Mouse (Mus musculus) MEL (cell line): ENCODE measurements around the gene Scfd2. TPM values are rescaled to one million over a fixed set of nuclear protein-coding genes. Genes with fewer than 3 reads are reported as not detected.

ENCODE experiments used
- DNase-seq: peaks from one replicate; pipeline ENCODE4 v3.0.0; 2011; ENCODE audit warnings: low read depth, low spot score
- H3K27ac ChIP-seq: 2 replicates; pipeline ENCODE4 v1.5.1; 2012; ENCODE audit warnings: low read depth, mild to moderate bottlenecking, control low read depth, low read length, moderate library complexity; ENCODE audit not compliant: control insufficient read depth
- H3K27me3 ChIP-seq, 2 experiments: fragments of 150-350 bp in 1 of 2; sonication (generic) in 1 of 2; 2 replicates each; pipeline ENCODE4 v1.6.1; 2012; ENCODE audit warnings: low read length in 2 of 2, mild to moderate bottlenecking in 2 of 2, improper control_type of control experiment in 1 of 2, moderate library complexity in 1 of 2; ENCODE audit not compliant: insufficient read depth in 2 of 2, control insufficient read depth in 1 of 2
- H3K36me3 ChIP-seq, 2 experiments: 2 replicates each; pipeline ENCODE4 v1.6.1; 2012 to 2014; ENCODE audit warnings: low read length in 2 of 2, improper control_type of control experiment in 1 of 2, inconsistent platforms in 1 of 2, mild to moderate bottlenecking in 1 of 2; ENCODE audit not compliant: insufficient read depth in 2 of 2, control insufficient read depth in 1 of 2
- H3K4me1 ChIP-seq, 2 experiments: fragments of 150-350 bp in 1 of 2; sonication (generic) in 1 of 2; 2 replicates each; pipeline ENCODE4 v1.6.1; 2012; ENCODE audit warnings: low read length in 2 of 2, improper control_type of control experiment in 1 of 2, mild to moderate bottlenecking in 1 of 2; ENCODE audit not compliant: insufficient read depth in 2 of 2, control insufficient read depth in 1 of 2
- H3K4me3 ChIP-seq, 2 experiments: fragments of 150-350 bp in 1 of 2; sonication (generic) in 1 of 2; 2 replicates each; pipeline ENCODE4 v1.5.1; 2012; ENCODE audit warnings: low read depth in 2 of 2, low read length in 2 of 2, mild to moderate bottlenecking in 2 of 2, moderate library complexity in 2 of 2, control low read depth in 1 of 2, improper control_type of control experiment in 1 of 2; ENCODE audit not compliant: control insufficient read depth in 1 of 2, insufficient read depth in 1 of 2
- H3K79me2 ChIP-seq: 2 replicates; pipeline ENCODE4 v1.6.1; 2012; ENCODE audit warnings: mild to moderate bottlenecking, low read length, moderate library complexity; ENCODE audit not compliant: control insufficient read depth, poor library complexity, insufficient read depth
- H3K9ac ChIP-seq: 2 replicates; pipeline ENCODE4 v1.6.1; 2012; ENCODE audit warnings: low read depth, mild to moderate bottlenecking, control low read depth, low read length, moderate library complexity; ENCODE audit not compliant: control insufficient read depth, poor library complexity, severe bottlenecking
- H3K9me3 ChIP-seq: fragments of 150-350 bp; sonication (generic); replicated peaks from 2 replicates; pipeline ENCODE4 v1.6.1; 2012; ENCODE audit warnings: mild to moderate bottlenecking, low read length, improper control_type of control experiment, moderate library complexity; ENCODE audit not compliant: insufficient read depth
- CHD2 ChIP-seq: IDR thresholded peaks from 2 replicates; pipeline ENCODE4 v1.6.1; 2011; ENCODE audit warnings: low read length, improper control_type of control experiment
- CTCF ChIP-seq, 3 experiments: IDR thresholded peaks in 2 of 3; conservative IDR thresholded peaks in 1 of 3; 2 replicates each; pipeline ENCODE4 v1.5.1; 2011 to 2012; ENCODE audit warnings: low read length in 3 of 3, low read depth in 2 of 3, mild to moderate bottlenecking in 2 of 3, improper control_type of control experiment in 1 of 3, inconsistent platforms in 1 of 3, mixed read lengths in 1 of 3, moderate library complexity in 1 of 3; ENCODE audit not compliant: control insufficient read depth in 1 of 3, insufficient read depth in 1 of 3, poor library complexity in 1 of 3, severe bottlenecking in 1 of 3
- E2F4 ChIP-seq: IDR thresholded peaks from 2 replicates; pipeline ENCODE4 v1.6.1; 2011; ENCODE audit warnings: low read depth, low read length, improper control_type of control experiment, borderline replicate concordance
- EP300 ChIP-seq, 2 experiments: IDR thresholded peaks; 2 replicates each; pipeline ENCODE4 v1.6.1; 2011; ENCODE audit warnings: improper control_type of control experiment in 2 of 2, low read length in 2 of 2, low read depth in 1 of 2, mild to moderate bottlenecking in 1 of 2
- GABPA ChIP-seq: IDR thresholded peaks from 2 replicates; pipeline ENCODE4 v1.6.1; 2012; ENCODE audit warnings: low read depth, mild to moderate bottlenecking, inconsistent platforms, low read length, improper control_type of control experiment, moderate library complexity
- GATA1 ChIP-seq: IDR thresholded peaks from 2 replicates; pipeline ENCODE4 v1.6.1; 2011; ENCODE audit warnings: low read depth, low read length, improper control_type of control experiment
- HCFC1 ChIP-seq: IDR thresholded peaks from 2 replicates; pipeline ENCODE4 v1.6.1; 2012; ENCODE audit warnings: low read depth, mild to moderate bottlenecking, inconsistent platforms, low read length, improper control_type of control experiment, moderate library complexity
- KAT2A ChIP-seq: conservative IDR thresholded peaks from 2 replicates; pipeline ENCODE4 v1.6.1; 2012; ENCODE audit warnings: low read depth, low read length, improper control_type of control experiment, inconsistent platforms
- MAZ ChIP-seq: IDR thresholded peaks from 2 replicates; pipeline ENCODE4 v1.6.1; 2012; ENCODE audit warnings: low read depth, mild to moderate bottlenecking, inconsistent platforms, low read length, improper control_type of control experiment
- MEF2A ChIP-seq: IDR thresholded peaks from 2 replicates; pipeline ENCODE4 v1.6.1; 2014; ENCODE audit warnings: low read depth, mild to moderate bottlenecking, inconsistent platforms, low read length, improper control_type of control experiment; ENCODE audit not compliant: poor library complexity, insufficient replicate concordance, severe bottlenecking; ENCODE audit errors: extremely low read depth
- MXI1 ChIP-seq: IDR thresholded peaks from 2 replicates; pipeline ENCODE4 v1.6.1; 2011; ENCODE audit warnings: mild to moderate bottlenecking, low read depth, low read length, improper control_type of control experiment
- MYB ChIP-seq: IDR thresholded peaks from 2 replicates; pipeline ENCODE4 v1.6.1; 2011; ENCODE audit warnings: mild to moderate bottlenecking, low read depth, low read length, improper control_type of control experiment
- MYC ChIP-seq: IDR thresholded peaks from 2 replicates; pipeline ENCODE4 v1.6.1; 2011; ENCODE audit warnings: low read depth, mild to moderate bottlenecking, low read length, improper control_type of control experiment, moderate library complexity
- NRF1 ChIP-seq: IDR thresholded peaks from 2 replicates; pipeline ENCODE4 v1.6.1; 2014; ENCODE audit warnings: low read depth, mild to moderate bottlenecking, inconsistent platforms, low read length, improper control_type of control experiment, moderate library complexity; ENCODE audit not compliant: poor library complexity, insufficient read depth, severe bottlenecking
- RAD21 ChIP-seq: IDR thresholded peaks from 2 replicates; pipeline ENCODE4 v1.6.1; 2011; ENCODE audit warnings: mild to moderate bottlenecking, low read depth, low read length, improper control_type of control experiment
- TAL1 ChIP-seq: IDR thresholded peaks from 2 replicates; pipeline ENCODE4 v1.6.1; 2012; ENCODE audit warnings: mild to moderate bottlenecking, inconsistent platforms, low read length, moderate library complexity, mixed read lengths
- TCF12 ChIP-seq: IDR thresholded peaks from 2 replicates; pipeline ENCODE4 v1.6.1; 2014; ENCODE audit warnings: low read depth, mild to moderate bottlenecking, inconsistent platforms, low read length, improper control_type of control experiment, moderate library complexity
- UBTF ChIP-seq: IDR thresholded peaks from 2 replicates; pipeline ENCODE4 v1.6.1; 2012; ENCODE audit warnings: low read depth, mild to moderate bottlenecking, inconsistent platforms, low read length, improper control_type of control experiment, moderate library complexity, borderline replicate concordance; ENCODE audit not compliant: insufficient read depth
- ZKSCAN1 ChIP-seq: IDR thresholded peaks from 2 replicates; pipeline ENCODE4 v1.6.1; 2012; ENCODE audit warnings: low read depth, mild to moderate bottlenecking, inconsistent platforms, low read length, improper control_type of control experiment, moderate library complexity
- ZNF384 ChIP-seq: IDR thresholded peaks from 2 replicates; pipeline ENCODE4 v1.6.1; 2012; ENCODE audit warnings: low read depth, mild to moderate bottlenecking, inconsistent platforms, low read length, improper control_type of control experiment
- polyA plus RNA-seq, 2 experiments: library from polyadenylated mRNA; stranded (reverse) in 1 of 2; unstranded in 1 of 2; fragments of >175 nt in 1 of 2; fragments of >200 nt in 1 of 2; gene quantifications; 2 replicates each; pipeline versions ENCODE4 v1.2.1 to v1.2.4; 2012; ENCODE audit warnings: low replicate concordance in 2 of 2, low read depth in 1 of 2; ENCODE audit not compliant: insufficient read length in 2 of 2, insufficient read depth in 1 of 2, missing spikeins in 1 of 2
- total RNA-seq: library from RNA; depleted of rRNA; stranded (reverse); fragments of 300-350 nt; gene quantifications from 2 replicates; pipeline ENCODE4 v1.2.3, GENCODE M21; 2012

The Scfd2 gene
- total and polyA plus RNA-seq, 3 experiments, result 18.8 to 20.3 TPM; not detected in 1

DNA sequence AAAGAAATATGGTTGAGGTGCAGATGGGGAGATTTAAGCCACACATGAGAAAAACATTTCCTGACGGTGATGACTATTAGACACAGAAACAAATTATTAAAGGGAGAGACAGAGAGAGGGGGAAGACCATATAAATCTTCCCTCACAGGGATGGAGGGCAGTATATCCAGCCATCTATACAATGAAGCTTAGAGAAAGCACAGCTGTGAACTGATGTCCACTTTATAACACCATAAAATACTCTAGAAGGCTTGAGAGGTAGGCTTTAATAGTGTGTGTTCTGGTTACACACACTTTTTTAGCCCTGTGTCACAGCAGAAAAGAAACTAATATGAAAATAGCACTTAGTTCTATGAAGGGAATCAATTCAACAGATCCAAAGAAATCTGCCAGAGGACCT is 61.9 kb downstream of the Scfd2 start:
- Histone ChIP-seq H3K27me3 (no peaks in the 10 kb centered on the region), H3K4me1 (no peaks in the 10 kb centered on the region; a peak in 1 of 4 replicates), H3K36me3 (no peaks in the 10 kb centered on the region), H3K27ac (no peak overlapping the region), H3K9me3 (no peaks in the 10 kb centered on the region), H3K4me3 (no peak overlapping the region), H3K79me2 (no peaks in the 10 kb centered on the region), H3K9ac (no peak overlapping the region)
- TF ChIP-seq GABPA, result no peak
- TF ChIP-seq CHD2, result no peak
- no peak for TF ChIP-seq CTCF (IDR thresholded peaks at IDR 0.05 in 2 of 3, conservative IDR thresholded peaks at IDR 0.05 in 1 of 3; ENCODE audit: control insufficient read depth in 1 of 3, insufficient read depth in 1 of 3, low read depth in 2 of 3, low read length in 3 of 3, poor library complexity in 1 of 3, severe bottlenecking in 1 of 3)
- no peak for TF ChIP-seq NRF1
- TF ChIP-seq TAL1, result no peak
- TF ChIP-seq ZKSCAN1, result no peak
- TF ChIP-seq ZNF384, result no peak
- TF ChIP-seq MYB, result no peak
- TF ChIP-seq EP300 (IDR thresholded peaks at IDR 0.05; ENCODE audit: low read depth in 1 of 2, low read length in 2 of 2), result no peak
- DNase-seq, result no peak

DNA sequence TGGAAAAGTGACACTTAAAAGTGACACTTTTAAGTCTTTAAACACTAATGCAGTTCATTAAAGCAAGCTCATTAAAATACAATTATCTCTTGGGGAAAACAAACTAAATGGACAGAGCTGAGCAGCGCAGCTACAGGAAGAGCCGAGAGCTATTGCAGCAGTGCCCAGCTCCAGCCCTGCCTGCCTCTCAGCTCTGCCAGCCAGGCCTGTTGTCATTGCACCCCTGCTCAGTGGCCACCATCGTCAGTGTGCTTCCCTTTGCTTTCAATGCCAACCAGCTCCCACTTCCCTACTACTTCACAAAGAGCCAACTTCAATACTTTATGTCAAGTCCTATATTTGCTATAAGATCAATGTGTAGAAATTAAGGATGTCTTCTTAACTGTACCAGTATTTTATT is 63.8 kb downstream of the Scfd2 start:
- no peaks in the 10 kb centered on the region for H3K9me3 ChIP-seq
- no peak for DNase-seq
- no peak overlapping the region for H3K9ac ChIP-seq
- H3K27ac ChIP-seq, result no peak overlapping the region
- no peaks in the 10 kb centered on the region; a peak in 1 of 4 replicates for H3K4me1 ChIP-seq
- no peak overlapping the region for H3K4me3 ChIP-seq
- no peaks in the 10 kb centered on the region for H3K27me3 ChIP-seq
- no peaks in the 10 kb centered on the region for H3K79me2 ChIP-seq
- H3K36me3 ChIP-seq, result no peaks in the 10 kb centered on the region
- TF ChIP-seq KAT2A (no peak), CHD2 (no peak), MYC (no peak), HCFC1 (no peak), RAD21 (no peak), MAZ (no peak), GATA1 (no peak)

DNA sequence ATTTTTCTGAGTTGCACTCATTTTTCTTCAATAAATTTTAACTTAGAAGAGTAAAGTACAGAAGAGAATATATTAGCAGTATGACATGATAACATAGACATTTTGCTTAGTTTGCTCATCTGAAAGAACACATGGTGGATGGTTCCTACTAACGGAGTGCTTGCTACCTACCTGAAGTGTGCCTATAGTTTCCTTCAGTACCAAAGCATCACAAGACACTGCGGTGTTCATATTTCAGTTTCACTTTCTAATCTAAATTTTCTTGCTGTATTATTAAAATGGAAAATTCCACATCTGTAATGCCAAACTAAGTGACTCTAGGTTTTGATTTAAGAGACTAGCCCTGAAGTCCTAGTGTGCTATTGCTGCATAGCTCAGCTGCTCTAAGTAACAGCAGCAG is 74.8 kb downstream of the Scfd2 start:
- Histone ChIP-seq H3K9ac (no peak overlapping the region), H3K27me3 (no peaks in the 10 kb centered on the region), H3K27ac (no peak overlapping the region), H3K4me3 (no peak overlapping the region), H3K9me3 (no peaks in the 10 kb centered on the region), H3K36me3 (no peaks in the 10 kb centered on the region), H3K4me1 (no peaks in the 10 kb centered on the region), H3K79me2 (no peaks in the 10 kb centered on the region)
- no peak for DNase-seq
- TF ChIP-seq CHD2 (no peak), E2F4 (no peak), MXI1 (no peak), CTCF (IDR thresholded peaks at IDR 0.05 in 2 of 3, conservative IDR thresholded peaks at IDR 0.05 in 1 of 3; ENCODE audit: control insufficient read depth in 1 of 3, insufficient read depth in 1 of 3, low read depth in 2 of 3, low read length in 3 of 3, poor library complexity in 1 of 3, severe bottlenecking in 1 of 3) (no peak), MEF2A (no peak), UBTF (no peak), TCF12 (no peak), ZKSCAN1 (no peak)
